Mouse (Mus musculus) testis, adult 2 months (tissue): ENCODE data around the gene Gm21969. TPM values are rescaled to one million over a fixed set of nuclear protein-coding genes. Genes with fewer than 3 reads are reported as not detected.

Experiments
- H3K27ac ChIP-seq: fragments of 200-500 bp; 2 replicates; pipeline ENCODE4 v1.5.1; 2012; ENCODE audit warnings: low read depth, low read length; ENCODE audit not compliant: control insufficient read depth, insufficient read depth
- H3K27me3 ChIP-seq: fragments of 200-500 bp; 2 replicates; pipeline ENCODE4 v1.6.1; 2012; ENCODE audit warnings: mild to moderate bottlenecking, low read length, moderate library complexity; ENCODE audit not compliant: control insufficient read depth, insufficient read depth
- H3K36me3 ChIP-seq: fragments of 200-500 bp; 2 replicates; pipeline ENCODE4 v1.6.1; 2012; ENCODE audit warnings: mild to moderate bottlenecking, low read length; ENCODE audit not compliant: control insufficient read depth, insufficient read depth
- H3K4me1 ChIP-seq: fragments of 200-500 bp; 2 replicates; pipeline ENCODE4 v1.6.1; 2012; ENCODE audit warnings: low read length; ENCODE audit not compliant: control insufficient read depth, insufficient read depth
- H3K4me3 ChIP-seq: fragments of 200-500 bp; 2 replicates; pipeline ENCODE4 v1.5.1; 2012; ENCODE audit warnings: low read depth, mild to moderate bottlenecking, low read length, moderate library complexity, mixed read lengths; ENCODE audit not compliant: control insufficient read depth
- CTCF ChIP-seq: fragments of 200-500 bp; IDR thresholded peaks from 2 replicates; pipeline ENCODE4 v1.5.1; 2012; ENCODE audit warnings: low read depth, mild to moderate bottlenecking, inconsistent platforms, low read length, moderate library complexity; ENCODE audit not compliant: control insufficient read depth, insufficient read depth, insufficient replicate concordance
- POLR2A ChIP-seq: fragments of 200-500 bp; IDR thresholded peaks from 2 replicates; pipeline ENCODE4 v1.6.1; 2012; ENCODE audit warnings: low read depth, mild to moderate bottlenecking, inconsistent platforms, low read length, moderate library complexity; ENCODE audit not compliant: control insufficient read depth
- polyA plus RNA-seq: library from polyadenylated mRNA; depleted of rRNA; stranded (reverse); fragments of >200 nt; gene quantifications from 2 replicates; pipeline ENCODE4 v1.2.3, GENCODE M21; 2012

Gm21969 gene
- polyA plus RNA-seq, 1 experiment: not detected

GRCm38 (mm10) chr4:139641829-139642425 is 38.9 kb downstream of the Gm21969 start:
- Histone ChIP-seq H3K4me1 (no peaks in the 10 kb centered on the region), H3K27me3 (no peaks in the 10 kb centered on the region), H3K4me3 (no peak overlapping the region)

GRCm38 (mm10) chr4:139643972-139644371 is 41.0 kb downstream of the Gm21969 start:
- Histone ChIP-seq H3K36me3 (no peaks in the 10 kb centered on the region), H3K27ac (no peak overlapping the region), H3K4me1 (no peaks in the 10 kb centered on the region), H3K27me3 (no peaks in the 10 kb centered on the region), H3K4me3 (no peak overlapping the region)
- TF ChIP-seq CTCF (peak; percentile 95), POLR2A (no peak)

More at GRCm38 (mm10) chr4:139641829-139642425, 38.9 kb downstream of the Gm21969 start:
- Histone ChIP-seq H3K36me3 (no peaks in the 10 kb centered on the region), H3K27ac (no peak overlapping the region)
- TF ChIP-seq POLR2A: no peak
- no peak for TF ChIP-seq CTCF

- Histone ChIP-seq H3K4me3 (no peak overlapping the region), H3K27me3 (no peaks in the 10 kb centered on the region), H3K27ac (no peak overlapping the region), H3K4me1 (no peaks in the 10 kb centered on the region), H3K36me3 (no peaks in the 10 kb centered on the region)
- TF ChIP-seq CTCF (peak; percentile 24; the same call in 1 of the 2 replicates), POLR2A (no peak)
These were observed 43.9 kb downstream of the Gm21969 start for GRCm38 (mm10) chr4:139646916-139647315.

GRCm38 (mm10) chr4:139650086-139650743 is 47.2 kb downstream of the Gm21969 start:
- H3K4me1 ChIP-seq: no peaks in the 10 kb centered on the region
- TF ChIP-seq POLR2A: no peak
- TF ChIP-seq CTCF: no peak
- H3K36me3 ChIP-seq: no peaks in the 10 kb centered on the region
- no peaks in the 10 kb centered on the region for H3K27me3 ChIP-seq
- no peak overlapping the region for H3K4me3 ChIP-seq
- no peak overlapping the region for H3K27ac ChIP-seq

GRCm38 (mm10) chr4:139650907-139651306 is 47.9 kb downstream of the Gm21969 start:
- H3K36me3 ChIP-seq: no peaks in the 10 kb centered on the region
- H3K4me3 ChIP-seq: no peak overlapping the region
- TF ChIP-seq CTCF: no peak
- no peak for TF ChIP-seq POLR2A
- H3K27ac ChIP-seq: no peak overlapping the region
- no peaks in the 10 kb centered on the region for H3K27me3 ChIP-seq
- no peaks in the 10 kb centered on the region for H3K4me1 ChIP-seq

- Histone ChIP-seq H3K27ac (no peak within 1 kb of the TSS), H3K4me3 (no peak within 1 kb of the TSS), H3K4me1 (no peaks in the 10 kb centered on the region), H3K36me3 (no peaks in the 10 kb centered on the region), H3K27me3 (no peaks in the 10 kb centered on the region)
- TF ChIP-seq CTCF (no peak), POLR2A (no peak)
These were observed 50.3 kb downstream of the Gm21969 start, which contains the start of gene Tas1r2 for GRCm38 (mm10) chr4:139653238-139653637. TSS of gene Tas1r2 (plus strand) at chr4:139653538.

- Histone ChIP-seq H3K4me1 (no peaks in the 10 kb centered on the region), H3K36me3 (no peaks in the 10 kb centered on the region), H3K27me3 (no peaks in the 10 kb centered on the region), H3K27ac (no peak overlapping the region), H3K4me3 (no peak overlapping the region)
- TF ChIP-seq CTCF (no peak), POLR2A (no peak)
These were observed 58.9 kb downstream of the Gm21969 start for GRCm38 (mm10) chr4:139661897-139662296.
